Mouse (Mus musculus) layer of hippocampus, postnatal 14 days (tissue): ENCODE results near the gene Nucks1. TPM values are rescaled to one million over a fixed set of nuclear protein-coding genes. Genes with fewer than 3 reads are reported as not detected.
A peak's percentile ranks its signal among the peaks of the same experiment; 100 is the strongest.

ENCODE experiments used
- DNase-seq, 2 experiments: peaks; one replicate each; pipeline ENCODE4 v3.0.0; 2021 to 2022; ENCODE audit warnings: low spot score in 2 of 2, mixed read lengths in 1 of 2
- total RNA-seq, 2 experiments: library from RNA; stranded (reverse); gene quantifications; 2 replicates each; pipeline ENCODE4 v1.2.3; 2021

The Nucks1 gene
- total RNA-seq, 2 experiments from 2014 or later: 154 to 165 TPM

DNA sequence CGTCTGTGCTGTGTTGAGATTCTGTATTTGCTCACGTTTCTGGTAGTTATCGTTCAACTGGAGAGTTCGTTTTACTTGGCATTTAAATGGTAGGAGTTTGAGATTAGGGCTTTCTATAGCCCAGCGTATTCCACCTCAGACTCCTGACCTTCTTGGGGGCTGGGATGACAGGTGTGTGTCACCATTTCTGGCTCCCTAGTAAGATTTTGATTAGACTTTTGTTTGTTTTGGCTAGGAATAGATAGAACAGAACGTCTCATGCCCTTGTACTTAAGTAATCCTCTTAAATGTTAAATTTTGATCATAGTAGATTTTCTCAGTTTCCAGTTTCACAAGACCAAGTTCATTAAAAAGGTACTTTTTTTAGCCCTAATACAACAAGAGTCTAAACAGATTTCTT lies 7.3 kb downstream of the Nucks1 start:
- DNase-seq: no peak

DNA sequence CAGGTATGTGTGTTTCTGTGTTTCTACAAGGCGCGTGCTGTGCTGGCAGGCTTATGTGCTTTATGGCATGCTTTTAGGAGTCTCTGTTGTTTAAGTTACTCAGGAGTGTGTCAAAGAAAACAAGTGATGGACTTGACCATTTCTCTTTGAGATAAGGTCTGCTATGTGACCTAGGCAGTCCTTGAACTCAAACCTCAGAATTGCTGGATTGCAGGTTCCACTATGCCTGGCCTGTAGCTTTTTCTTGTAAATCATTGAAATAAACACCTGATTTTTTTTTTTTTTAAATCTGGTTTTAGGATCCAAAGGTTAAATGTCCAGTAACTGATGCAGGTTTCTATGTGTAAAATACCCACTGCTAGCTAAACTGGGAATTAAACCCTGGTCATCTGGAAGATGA lies 8.7 kb downstream of the Nucks1 start:
- no peak for DNase-seq

DNA sequence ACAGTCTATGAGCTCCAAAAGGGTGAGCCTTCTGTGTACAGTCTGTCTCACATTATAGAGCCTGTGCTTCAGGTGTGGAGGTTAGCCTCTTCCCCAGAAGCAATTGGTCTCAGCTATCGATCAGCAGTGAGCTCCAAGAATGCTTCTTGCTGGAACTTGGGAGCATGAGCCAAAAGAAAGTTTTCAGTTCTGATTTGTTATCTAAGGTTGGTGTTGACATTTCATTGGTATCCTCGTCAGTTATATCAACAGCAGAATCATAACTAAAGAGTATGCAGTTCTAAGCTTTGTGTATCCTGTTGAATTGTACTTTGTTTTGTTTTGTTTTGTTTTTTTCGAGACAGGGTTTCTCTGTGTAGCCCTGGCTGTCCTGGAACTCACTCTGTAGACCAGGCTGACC lies 11.8 kb downstream of the Nucks1 start:
- DNase-seq: no peak

DNA sequence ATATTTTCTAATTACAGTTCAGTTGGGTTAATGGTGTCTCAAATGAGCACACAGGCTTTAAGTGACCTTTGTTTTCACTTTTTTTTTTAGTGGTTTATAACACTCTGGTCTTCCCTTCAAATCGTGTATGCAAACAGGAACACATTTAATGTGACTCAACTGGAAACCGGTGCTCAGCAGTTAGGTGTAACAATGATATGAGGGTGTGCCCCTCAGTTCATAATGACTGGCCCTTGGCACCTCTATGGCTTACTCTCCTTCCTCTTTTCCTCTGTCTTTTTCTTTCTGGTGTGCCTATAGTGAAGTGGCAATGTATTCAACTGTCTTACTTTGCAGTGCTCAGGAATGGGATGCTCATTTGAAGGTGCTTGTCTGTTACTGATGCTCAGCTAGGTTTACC lies 23.1 kb downstream of the Nucks1 start:
- DNase-seq: no peak

DNA sequence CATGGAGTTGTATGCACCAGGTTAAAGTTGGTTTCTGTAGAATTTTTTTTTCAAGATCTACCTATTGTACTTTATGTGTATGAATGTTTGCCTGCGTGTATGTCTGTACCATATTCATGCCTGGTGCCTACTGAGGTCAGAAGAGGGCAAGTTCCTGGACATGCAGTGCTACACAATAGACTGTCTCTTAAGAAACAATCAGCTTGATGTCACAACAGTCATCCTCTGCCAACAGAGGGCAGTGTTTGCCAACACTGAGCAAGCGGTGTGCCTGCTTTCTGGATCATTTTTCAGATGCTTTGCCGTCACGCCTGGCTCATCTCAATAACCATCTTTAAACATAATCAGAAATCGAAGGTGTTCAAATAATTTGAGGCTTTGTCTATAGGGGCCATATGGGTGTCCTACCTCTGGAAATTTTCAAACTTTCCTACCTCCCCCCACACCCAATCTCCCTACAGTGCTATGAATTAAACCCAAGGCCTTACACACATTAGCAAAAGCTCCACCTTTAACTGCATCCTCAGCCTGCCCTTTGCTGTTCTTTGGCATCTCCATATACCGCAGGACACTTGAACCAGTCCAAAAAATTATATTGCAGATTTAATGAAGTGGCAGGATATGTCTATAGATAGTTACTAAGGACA lies 27.4 kb downstream of the Nucks1 start:
- peak; percentile 66 to 76 for DNase-seq

DNA sequence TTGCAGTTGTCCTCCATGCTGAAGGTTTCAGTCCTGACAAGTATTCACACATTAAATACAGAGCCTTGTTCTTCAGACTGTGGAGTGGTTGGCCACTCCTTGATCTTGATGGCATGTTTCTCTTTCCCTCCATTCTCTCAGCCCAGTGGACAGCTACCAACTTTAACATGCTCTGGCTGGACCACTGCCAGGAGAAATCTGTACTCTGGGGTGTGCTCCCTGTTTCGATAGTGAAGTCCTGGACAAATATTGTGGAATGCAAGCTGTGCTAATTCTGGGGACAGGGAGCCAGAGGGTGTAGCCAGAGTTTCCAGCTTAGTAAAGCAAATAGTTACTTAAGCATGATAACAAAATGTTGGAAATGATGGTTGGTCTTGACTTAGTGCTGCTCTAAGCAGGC lies 28.5 kb downstream of the Nucks1 start:
- no peak for DNase-seq

DNA sequence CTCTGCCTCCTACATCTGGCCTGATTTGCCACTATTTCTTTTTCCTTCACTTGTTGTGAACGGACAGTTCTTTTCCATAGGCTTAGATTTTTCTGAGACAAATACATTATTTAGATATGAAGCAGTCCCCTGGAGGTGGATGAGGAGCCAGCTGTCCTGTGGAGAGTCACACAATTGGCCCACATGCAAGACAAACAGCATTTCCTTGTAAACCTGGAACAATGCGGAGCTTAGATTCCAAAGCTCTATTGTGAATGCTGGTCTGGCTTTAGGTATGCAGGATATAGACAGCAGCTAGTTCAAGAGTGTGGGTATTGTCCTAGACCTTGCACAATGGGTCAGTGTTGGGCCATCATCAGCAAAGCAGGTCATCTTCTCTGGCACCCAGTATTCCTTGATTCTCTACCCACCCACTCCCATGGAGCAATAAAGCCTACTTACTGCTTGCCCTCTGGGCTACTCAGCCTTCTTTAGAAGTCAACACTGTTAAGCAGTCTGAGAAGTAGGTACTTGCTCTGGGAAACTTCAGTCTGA lies 30.4 kb downstream of the Nucks1 start:
- DNase-seq: no peak

DNA sequence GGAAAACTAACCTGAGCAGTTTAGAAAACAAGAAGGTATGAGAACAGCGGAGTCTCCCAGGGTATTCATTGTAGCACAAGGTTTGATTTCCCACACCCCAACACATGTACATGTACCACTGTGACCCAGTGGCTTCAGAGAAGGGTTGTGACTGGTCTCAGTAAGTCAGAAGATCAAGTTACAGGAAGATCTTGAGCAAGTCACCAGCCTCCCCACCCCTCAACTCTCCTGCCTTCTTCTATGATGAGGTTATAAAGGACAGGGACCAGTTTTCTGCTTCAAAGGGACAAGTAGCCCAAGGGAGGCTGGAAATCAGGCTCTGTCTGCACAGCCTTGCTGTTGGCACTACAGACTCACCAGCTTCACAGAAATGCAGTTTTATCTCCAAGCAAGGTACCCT lies 31.2 kb downstream of the Nucks1 start:
- DNase-seq: no peak

DNA sequence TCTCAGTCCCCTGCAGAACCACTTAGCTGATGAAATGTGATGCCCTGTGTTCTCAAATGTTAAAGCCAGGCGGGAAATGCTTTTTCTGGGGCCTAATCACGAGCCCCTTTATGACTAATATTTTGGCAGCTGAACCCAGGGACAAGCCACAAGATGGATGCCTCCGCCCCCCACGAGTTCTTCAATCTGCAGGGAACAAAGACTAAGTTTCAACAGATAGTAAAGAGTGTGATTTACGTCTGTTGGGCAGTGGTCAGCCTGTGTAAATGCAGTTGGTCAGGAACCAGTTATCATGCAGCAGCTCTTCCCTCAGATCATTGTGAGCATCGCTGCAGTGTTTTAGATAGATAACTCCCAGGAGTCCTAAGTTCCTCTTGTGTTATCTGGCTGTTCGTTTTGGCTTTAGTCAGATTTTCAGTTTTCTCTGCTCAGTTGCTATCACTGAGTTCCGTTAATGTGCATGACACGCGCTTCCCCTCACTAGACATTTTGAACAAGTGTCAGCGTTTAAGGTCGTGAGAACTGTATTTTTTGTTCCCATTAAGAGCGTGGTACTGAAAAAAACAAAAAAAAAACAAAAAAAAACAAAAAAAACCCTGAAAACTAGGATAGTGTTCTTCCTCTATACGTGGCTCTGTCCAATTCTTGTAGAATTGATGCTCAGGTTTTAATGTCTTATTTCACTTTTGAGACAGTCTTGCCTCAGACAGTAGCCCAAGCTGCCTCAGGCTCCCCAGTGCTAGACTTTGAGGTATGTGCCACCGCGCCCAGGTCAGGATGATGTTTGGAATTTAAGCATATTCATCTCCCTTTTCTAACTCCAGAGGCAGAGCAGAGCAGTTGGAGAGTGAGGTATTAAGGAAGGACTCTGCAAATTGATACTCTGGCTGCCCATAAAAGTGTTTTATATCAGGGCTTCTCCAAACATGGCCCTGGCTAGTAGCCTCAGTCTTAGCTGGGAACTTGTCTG lies 32.6 kb downstream of the Nucks1 start:
- no peak for DNase-seq

DNA sequence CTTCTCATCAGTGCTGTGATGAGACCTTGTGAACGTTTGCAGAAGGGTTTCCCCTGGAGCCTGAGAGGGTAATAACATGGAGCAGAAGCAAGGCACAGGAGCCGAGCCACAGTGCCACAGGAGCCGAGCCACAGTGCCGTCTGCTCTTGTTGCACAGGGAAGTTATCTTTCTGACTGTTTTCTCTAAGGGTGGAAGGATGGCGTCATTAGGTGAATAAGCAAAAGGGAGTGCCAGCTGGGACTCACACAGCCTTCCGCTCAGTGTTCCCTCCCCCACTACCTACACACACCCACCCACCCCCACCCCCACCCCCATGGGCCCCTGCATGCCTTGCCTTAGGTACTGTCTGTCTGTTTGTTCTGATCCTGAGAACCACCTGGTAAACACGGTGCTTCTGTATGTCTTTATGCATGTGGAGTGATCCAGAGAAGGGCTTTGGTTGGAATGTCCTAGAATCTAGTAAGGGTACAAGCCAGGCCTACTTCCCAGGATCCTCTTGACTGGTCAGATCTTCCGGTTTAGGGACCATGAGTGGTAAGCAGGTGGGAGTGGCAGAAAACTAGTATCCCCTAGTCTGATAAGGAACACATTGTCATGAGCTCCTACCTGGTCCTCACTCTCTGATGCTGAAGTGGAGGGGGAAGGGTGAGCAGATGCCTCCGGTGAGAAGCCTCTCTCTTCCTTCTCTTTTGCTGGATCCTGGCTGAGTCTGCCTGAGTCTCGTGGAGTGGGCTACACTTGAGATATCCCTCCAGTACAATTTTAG lies 35.5 kb downstream of the Nucks1 start:
- DNase-seq: no peak

DNA sequence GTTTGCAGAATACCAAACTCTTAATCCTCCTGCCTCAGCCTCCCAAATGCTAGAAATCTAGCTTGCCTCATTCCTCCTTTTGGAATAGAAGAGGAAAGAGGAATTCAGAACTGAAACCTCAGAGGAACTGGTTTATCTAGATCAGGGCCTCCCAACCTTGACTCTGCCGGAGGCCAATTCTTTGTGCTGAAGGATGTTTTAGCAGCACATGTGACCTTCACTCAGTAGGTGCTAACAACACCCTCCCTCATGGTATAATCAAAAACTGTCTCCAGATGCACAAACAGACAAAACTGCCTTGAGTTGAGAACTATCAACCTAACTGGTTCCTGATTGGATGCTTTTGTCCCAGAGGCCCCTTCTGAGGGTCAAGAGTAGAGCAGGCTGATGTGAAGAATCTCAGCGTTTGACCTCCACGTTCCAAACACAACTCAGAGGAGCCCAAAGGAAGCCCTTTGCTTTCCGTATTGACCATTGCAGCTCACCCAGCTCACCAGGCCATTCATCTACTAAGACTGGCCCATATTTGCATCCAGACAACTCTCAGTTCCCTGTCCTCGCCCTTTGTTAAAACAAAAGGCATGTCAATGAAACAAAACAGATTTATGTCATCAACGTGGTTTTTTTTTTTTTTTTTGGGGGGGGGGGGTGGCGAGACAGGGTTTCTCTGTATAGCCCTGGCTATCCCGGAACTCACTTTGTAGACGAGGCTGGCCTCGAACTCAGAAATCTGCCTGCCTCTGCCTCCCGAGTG lies 36.3 kb downstream of the Nucks1 start:
- DNase-seq: no peak

DNA sequence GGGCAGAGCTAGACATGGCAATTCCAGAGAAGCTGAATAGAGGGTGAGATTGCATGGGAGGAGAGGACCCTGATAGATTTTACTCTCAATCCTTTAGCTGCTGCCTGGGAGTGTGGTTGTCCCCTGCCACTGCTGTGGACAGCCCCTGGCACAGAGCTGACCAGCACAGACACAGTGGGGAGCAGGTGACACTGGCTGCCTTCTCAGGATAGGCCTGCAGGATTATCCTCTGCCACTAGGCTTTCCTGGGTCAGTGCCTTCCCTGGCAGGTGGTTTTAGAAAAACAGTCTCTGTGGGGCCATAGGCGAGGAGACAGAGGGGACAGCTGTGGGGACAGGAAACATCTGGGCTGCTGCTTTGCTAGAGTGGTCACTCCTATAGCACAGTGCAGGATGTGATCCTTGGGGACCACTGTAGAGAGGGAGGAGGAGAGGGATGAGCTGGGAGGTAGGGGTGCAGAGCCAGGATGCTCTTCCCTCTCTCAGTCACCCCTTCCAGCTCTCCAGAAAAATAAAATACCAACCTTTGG lies 37.7 kb downstream of the Nucks1 start:
- no peak for DNase-seq

DNA sequence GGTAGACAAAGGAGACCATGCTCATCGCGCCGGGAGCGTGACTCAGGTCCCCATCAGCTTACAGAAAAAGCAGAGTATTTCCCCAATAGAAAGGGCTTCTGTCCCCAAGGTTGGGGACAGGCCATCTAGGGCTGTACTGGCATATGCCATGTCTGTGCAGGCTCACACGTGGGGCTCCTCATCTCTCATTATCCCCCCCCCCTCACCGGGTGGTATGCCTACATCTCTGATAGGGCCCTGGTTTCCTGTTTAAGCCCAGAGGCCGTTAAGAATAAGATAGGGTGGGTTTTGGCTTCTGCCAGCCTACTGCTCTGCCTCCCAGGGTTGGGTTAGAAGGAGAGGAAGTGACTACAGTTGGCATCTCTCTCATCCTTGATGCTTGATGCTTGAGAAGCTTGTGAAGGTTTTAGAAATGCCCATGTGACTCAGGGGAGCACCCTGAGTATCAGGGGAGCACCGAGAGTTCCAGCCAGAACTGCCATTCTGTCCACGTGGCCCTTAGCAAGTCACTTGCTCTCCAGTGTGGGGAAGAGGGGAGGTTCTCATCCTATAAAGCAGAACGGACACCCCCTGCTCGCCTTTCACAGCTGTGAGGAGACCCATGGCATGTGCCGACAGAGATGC lies 44.0 kb downstream of the Nucks1 start:
- no peak for DNase-seq

DNA sequence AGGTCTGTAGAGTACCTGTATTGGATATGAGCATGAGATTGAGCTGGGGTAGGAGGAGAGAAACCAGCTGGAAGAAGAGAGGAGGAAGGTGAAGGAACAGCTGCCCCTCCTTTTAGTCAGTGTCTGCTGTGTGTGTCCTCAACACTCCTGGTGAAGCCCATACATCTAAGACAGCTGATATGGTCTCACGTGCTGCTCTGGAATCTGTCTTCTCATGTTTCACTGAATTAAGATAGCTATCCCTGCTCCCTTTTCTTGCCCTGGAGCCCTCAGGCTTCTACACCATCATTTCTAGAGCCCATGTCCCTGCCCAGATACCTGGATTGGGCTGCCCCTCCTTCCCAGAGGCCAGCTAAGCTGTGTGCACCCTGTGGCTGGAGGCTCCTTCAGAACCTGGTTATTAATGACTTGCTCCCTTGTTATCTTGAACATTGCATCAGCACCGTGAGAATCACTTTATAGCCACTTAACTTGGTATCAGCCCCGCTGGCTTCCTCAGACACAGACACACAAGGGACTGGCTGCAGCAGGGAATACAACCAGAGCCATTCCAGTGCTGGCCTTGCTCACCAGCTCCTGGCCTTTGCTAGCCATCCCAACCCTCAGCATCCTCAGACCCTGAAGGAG lies 44.9 kb downstream of the Nucks1 start:
- DNase-seq: no peak

DNA sequence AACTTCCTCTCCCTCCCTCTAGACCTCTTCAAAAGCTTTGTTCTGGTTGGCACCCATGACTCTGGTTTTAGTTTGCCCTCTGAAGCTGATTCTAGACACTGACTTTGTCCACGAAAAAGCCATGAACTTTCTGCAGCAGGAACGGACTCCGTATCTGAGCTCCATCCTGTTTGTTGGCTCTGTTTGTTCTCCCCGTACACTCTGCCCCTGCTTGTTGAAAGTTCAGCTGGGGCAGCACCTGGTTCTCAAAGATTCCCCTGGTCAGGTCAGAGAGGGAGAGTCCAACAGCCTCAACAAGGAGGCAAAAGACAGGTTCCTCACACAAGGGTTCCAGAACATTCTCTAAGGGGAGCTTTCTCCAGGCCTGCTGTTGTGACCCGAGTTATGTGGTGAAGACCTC lies 47.1 kb downstream of the Nucks1 start:
- DNase-seq: no peak

DNA sequence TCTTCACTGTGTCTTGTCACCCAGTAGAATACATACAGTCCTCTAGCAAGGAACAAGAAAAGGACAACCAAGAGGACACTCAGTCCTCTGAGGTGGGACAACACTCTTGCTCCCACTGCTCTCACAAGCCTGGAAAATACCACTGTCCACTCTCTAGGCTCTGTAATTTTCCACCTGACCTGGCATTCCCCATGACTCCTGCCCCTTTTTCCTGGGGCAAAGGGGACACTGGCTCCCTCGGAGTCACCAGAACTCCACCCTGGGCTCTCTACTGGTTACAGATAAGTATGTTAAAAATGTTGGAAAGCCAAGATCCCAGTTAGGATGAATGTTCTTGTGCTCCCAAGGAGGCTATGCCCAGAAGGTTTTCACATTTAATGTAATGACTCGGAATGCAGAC lies 50.7 kb downstream of the Nucks1 start:
- no peak for DNase-seq

DNA sequence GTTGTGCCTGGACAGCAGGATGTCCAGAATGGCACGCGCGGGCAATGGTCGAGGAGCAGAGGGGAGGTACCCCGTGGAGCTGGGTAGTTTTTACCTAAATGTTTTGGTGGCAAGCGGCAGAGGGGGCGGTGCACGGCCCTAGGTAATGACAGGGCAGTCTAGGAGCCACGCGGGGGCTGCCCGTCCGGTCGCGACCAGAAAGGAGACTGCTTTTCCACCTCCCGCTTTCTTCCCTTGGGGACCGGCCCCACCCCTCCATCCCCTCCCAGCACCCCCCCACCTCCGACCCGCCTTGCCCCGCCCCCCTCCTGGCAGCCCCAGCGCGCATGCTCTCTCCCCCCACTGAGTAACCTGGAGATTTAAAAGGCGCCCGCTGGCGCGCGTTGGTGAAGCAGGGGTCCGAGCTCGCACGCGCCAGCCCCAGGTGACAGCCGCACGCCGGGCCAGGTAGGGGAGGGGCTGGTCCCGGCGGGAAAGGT lies 52.3 kb downstream of the Nucks1 start, which contains the start of gene Slc45a3:
Gene Slc45a3, plus strand, starts transcription at position 362 of the 479 bp plus-strand sequence.
- DNase-seq: no peak

DNA sequence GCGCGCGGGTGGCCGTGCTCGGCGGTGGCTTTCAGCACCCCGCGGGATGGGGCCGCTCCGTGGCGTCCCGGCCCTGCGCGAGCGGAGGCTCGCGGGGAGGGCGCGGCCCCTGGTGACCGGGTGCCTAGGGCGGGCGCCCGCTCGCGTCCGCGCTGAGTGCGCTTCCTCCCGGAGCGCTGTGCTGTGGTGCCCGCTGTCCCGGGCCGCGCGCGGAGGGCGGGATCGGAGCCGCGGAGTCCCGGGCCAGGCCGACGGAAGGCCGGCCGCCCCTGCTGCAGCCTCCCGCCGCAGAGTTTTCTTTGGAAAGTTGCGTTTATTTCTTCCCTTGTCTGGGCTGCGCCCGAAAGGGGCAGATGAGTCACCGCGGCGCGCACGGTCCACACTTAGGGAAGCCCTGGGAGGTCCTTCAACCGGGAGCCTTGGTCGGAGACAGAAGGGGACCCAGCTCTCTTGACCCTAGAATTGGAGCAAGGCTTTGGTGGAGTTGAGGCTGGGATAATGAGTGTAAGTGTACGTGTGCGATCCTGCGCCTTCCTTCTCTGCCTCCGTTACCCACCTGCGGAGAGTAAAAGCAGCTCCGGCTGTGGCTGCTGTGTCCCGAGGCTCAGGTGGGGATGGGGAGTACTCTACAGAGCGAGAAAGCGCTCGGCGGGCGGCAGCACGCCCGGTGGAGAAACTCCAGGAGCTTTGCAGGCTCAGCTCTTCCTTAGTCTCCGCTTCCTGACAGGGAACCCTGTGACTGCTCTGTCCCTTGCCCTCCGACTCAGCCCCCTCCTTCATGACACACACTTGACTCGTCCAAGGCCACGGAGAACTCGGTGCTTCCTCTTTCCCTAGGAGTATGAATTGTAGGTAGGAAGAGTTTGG lies 53.0 kb downstream of the Nucks1 start:
- DNase-seq: no peak
